Mouse (Mus musculus): ENCODE measurements around the gene S100a9.

GRCm38 (mm10) chr3:90648981-90649380, 46.5 kb downstream of the S100a9 start:
- TF ChIP-seq CTCF (IDR thresholded peaks at IDR 0.05; ENCODE audit: insufficient read depth, low read depth, low read length) (no peak), POLR2A (IDR thresholded peaks at IDR 0.05; ENCODE audit: insufficient read depth, low read depth, low read length) (no peak)

Data from olfactory bulb, adult 2 months (tissue).